In genomic region chr1:184487409-184487808, GRCm38 (mm10) we compare ENCODE assay signal across 23 mouse cellular contexts.
DNase-seq lines count a peak whose midpoint lies in the region; ATAC-seq lines count a peak whose summit lies in the region.
"Had no signal": no experiment of that assay in that cellular context is flagged by ENCODE, and none has a peak within 500 bp of the region (broad histone marks: within the 10 kb centered on the region; RNA-seq: fewer than 3 reads in every experiment).

No protein-coding gene starts in this region.

- H3K4me1 ChIP-seq in kidney, embryonic 14.5 days (ENCODE audit: control insufficient read depth, insufficient read depth, low read length), result no peaks in the 10 kb centered on the region; the same call in 1 of the 2 replicates
- H3K4me1 ChIP-seq in embryonic facial prominence, embryonic 10.5 days, result peaks cover 7% of the 10 kb centered on the region
- peaks cover 13% of the 10 kb centered on the region for H3K4me1 ChIP-seq in neural tube, embryonic 12.5 days
- H3K4me1 ChIP-seq in midbrain, embryonic 13.5 days (replicated peaks), result no peaks in the 10 kb centered on the region
- H3K4me1 ChIP-seq in limb, embryonic 10.5 days, result peaks cover 22% of the 10 kb centered on the region
- H3K4me1 ChIP-seq: heart, embryonic 13.5 days; hindbrain, embryonic 15.5 days; midbrain, embryonic 10.5 days had no signal

- H3K9ac ChIP-seq in kidney, embryonic 14.5 days (ENCODE audit: low read depth, low read length), result no peak overlapping the region
- no peak overlapping the region for H3K9ac ChIP-seq in neural tube, embryonic 12.5 days
- no peak overlapping the region for H3K9ac ChIP-seq in midbrain, embryonic 13.5 days (replicated peaks)
- H3K9ac ChIP-seq: heart, embryonic 13.5 days; hindbrain, embryonic 15.5 days; neural tube, embryonic 13.5 days had no signal

- DNase-seq in kidney, postnatal 25 days, result no peak
- DNase-seq in embryo, embryonic 10.5 days (ENCODE audit: low spot score), result peak; percentile 72
- DNase-seq in embryonic facial prominence, embryonic 10.5 days (ENCODE audit: low spot score), result peak; percentile 26
- DNase-seq in limb, embryonic 10.5 days (ENCODE audit: low spot score), result no peak
- DNase-seq in cerebellum, adult 18-20 months, result no peak
- DNase-seq: adrenal gland, postnatal 36 days; cerebellum, adult 9-11 months; heart, adult 2 months; heart, postnatal 14 days; kidney, postnatal 10 days; thymus, adult 2 months; thymus, postnatal 4 days had no signal

- H3K27me3 ChIP-seq in kidney, embryonic 14.5 days (ENCODE audit: control insufficient read depth, insufficient read depth, low read length), result no peaks in the 10 kb centered on the region
- peaks cover 13% of the 10 kb centered on the region; the same call in 1 of the 2 replicates for H3K27me3 ChIP-seq in embryonic facial prominence, embryonic 10.5 days (replicated peaks; ENCODE audit: low read depth, poor library complexity, severe bottlenecking)
- H3K27me3 ChIP-seq in neural tube, embryonic 12.5 days (replicated peaks), result peaks cover 12% of the 10 kb centered on the region
- H3K27me3 ChIP-seq in midbrain, embryonic 13.5 days, result no peaks in the 10 kb centered on the region
- peaks cover 35% of the 10 kb centered on the region; the same call in 1 of the 2 replicates for H3K27me3 ChIP-seq in limb, embryonic 10.5 days (ENCODE audit: low read depth, poor library complexity, severe bottlenecking)
- H3K27me3 ChIP-seq: heart, embryonic 13.5 days had no signal

- no peaks in the 10 kb centered on the region for H3K36me3 ChIP-seq in kidney, embryonic 14.5 days (ENCODE audit: control insufficient read depth, insufficient read depth, low read length)
- no peaks in the 10 kb centered on the region for H3K36me3 ChIP-seq in embryonic facial prominence, embryonic 10.5 days (replicated peaks)
- no peaks in the 10 kb centered on the region for H3K36me3 ChIP-seq in neural tube, embryonic 12.5 days
- no peaks in the 10 kb centered on the region for H3K36me3 ChIP-seq in midbrain, embryonic 13.5 days
- H3K36me3 ChIP-seq in limb, embryonic 10.5 days, result no peaks in the 10 kb centered on the region
- H3K36me3 ChIP-seq: forebrain, embryonic 10.5 days; heart, embryonic 13.5 days; hindbrain, embryonic 15.5 days; midbrain, embryonic 10.5 days; neural tube, embryonic 13.5 days had no signal

- 19% methylated on average over 6 of the region's 6 CpGs for WGBS in kidney, embryonic 14.5 days
- 27% methylated on average over 6 of the region's 6 CpGs for WGBS in embryonic facial prominence, embryonic 10.5 days
- WGBS in neural tube, embryonic 12.5 days, result 4% methylated on average over 6 of the region's 6 CpGs
- WGBS in midbrain, embryonic 13.5 days, result 44% methylated on average over 6 of the region's 6 CpGs
- 41% methylated on average over 6 of the region's 6 CpGs for WGBS in limb, embryonic 10.5 days

- no peak overlapping the region for H3K4me2 ChIP-seq in kidney, embryonic 14.5 days (replicated peaks; ENCODE audit: low read depth, low read length)
- H3K4me2 ChIP-seq in neural tube, embryonic 12.5 days (replicated peaks), result no peak overlapping the region
- H3K4me2 ChIP-seq in midbrain, embryonic 13.5 days (replicated peaks), result no peak overlapping the region
- H3K4me2 ChIP-seq: heart, embryonic 13.5 days; hindbrain, embryonic 15.5 days; neural tube, embryonic 13.5 days had no signal

- no peak overlapping the region for H3K4me3 ChIP-seq in kidney, embryonic 14.5 days (ENCODE audit: low read length)
- H3K4me3 ChIP-seq in embryonic facial prominence, embryonic 10.5 days, result no peak overlapping the region
- no peak overlapping the region for H3K4me3 ChIP-seq in neural tube, embryonic 12.5 days
- no peak overlapping the region for H3K4me3 ChIP-seq in midbrain, embryonic 13.5 days (replicated peaks)
- H3K4me3 ChIP-seq in limb, embryonic 10.5 days, result no peak overlapping the region
- H3K4me3 ChIP-seq: forebrain, embryonic 10.5 days; heart, adult 2 months; heart, embryonic 13.5 days; hindbrain, embryonic 15.5 days; midbrain, embryonic 10.5 days; neural tube, embryonic 13.5 days had no signal

- no peak overlapping the region for H3K27ac ChIP-seq in kidney, embryonic 14.5 days (ENCODE audit: low read depth, low read length)
- H3K27ac ChIP-seq in embryonic facial prominence, embryonic 10.5 days (replicated peaks), result no peak overlapping the region
- H3K27ac ChIP-seq in neural tube, embryonic 12.5 days, result no peak overlapping the region
- no peak overlapping the region for H3K27ac ChIP-seq in midbrain, embryonic 13.5 days
- H3K27ac ChIP-seq in limb, embryonic 10.5 days, result no peak overlapping the region
- H3K27ac ChIP-seq: forebrain, embryonic 10.5 days; heart, adult 2 months; heart, embryonic 13.5 days; hindbrain, embryonic 15.5 days; macrophage; midbrain, embryonic 10.5 days; neural tube, embryonic 13.5 days; stomach, postnatal 0 days had no signal

- peak; percentile 68; the same call in 1 of the 2 replicates for ATAC-seq in kidney, embryonic 14.5 days (ENCODE audit: low FRiP score, low TSS enrichment)
- ATAC-seq in neural tube, embryonic 12.5 days (ENCODE audit: low FRiP score, low read depth), result peak; percentile 85
- ATAC-seq in midbrain, embryonic 13.5 days, result no peak
- ATAC-seq: intestine, embryonic 16.5 days had no signal

- H3K9me3 ChIP-seq in kidney, embryonic 14.5 days (ENCODE audit: control insufficient read depth, low read length), result no peaks in the 10 kb centered on the region
- H3K9me3 ChIP-seq in embryonic facial prominence, embryonic 10.5 days, result no peaks in the 10 kb centered on the region
- H3K9me3 ChIP-seq in neural tube, embryonic 12.5 days, result no peaks in the 10 kb centered on the region
- H3K9me3 ChIP-seq in midbrain, embryonic 13.5 days, result no peaks in the 10 kb centered on the region
- H3K9me3 ChIP-seq in limb, embryonic 10.5 days (replicated peaks), result no peaks in the 10 kb centered on the region
- H3K9me3 ChIP-seq: forebrain, embryonic 10.5 days; heart, embryonic 13.5 days; hindbrain, embryonic 15.5 days; midbrain, embryonic 10.5 days; neural tube, embryonic 13.5 days had no signal

Comparison
In these comparisons a context has a peak if more than half of its experiments do, and no peak if none do; other contexts are left out.
1. DNase-seq: peak in embryo, embryonic 10.5 days (single experiment) and embryonic facial prominence, embryonic 10.5 days (single experiment); none in kidney, postnatal 25 days (0 of 2), limb, embryonic 10.5 days (single experiment) and cerebellum, adult 18-20 months (0 of 2).